Mouse (Mus musculus): ENCODE results near the gene Slc10a7.

DNA sequence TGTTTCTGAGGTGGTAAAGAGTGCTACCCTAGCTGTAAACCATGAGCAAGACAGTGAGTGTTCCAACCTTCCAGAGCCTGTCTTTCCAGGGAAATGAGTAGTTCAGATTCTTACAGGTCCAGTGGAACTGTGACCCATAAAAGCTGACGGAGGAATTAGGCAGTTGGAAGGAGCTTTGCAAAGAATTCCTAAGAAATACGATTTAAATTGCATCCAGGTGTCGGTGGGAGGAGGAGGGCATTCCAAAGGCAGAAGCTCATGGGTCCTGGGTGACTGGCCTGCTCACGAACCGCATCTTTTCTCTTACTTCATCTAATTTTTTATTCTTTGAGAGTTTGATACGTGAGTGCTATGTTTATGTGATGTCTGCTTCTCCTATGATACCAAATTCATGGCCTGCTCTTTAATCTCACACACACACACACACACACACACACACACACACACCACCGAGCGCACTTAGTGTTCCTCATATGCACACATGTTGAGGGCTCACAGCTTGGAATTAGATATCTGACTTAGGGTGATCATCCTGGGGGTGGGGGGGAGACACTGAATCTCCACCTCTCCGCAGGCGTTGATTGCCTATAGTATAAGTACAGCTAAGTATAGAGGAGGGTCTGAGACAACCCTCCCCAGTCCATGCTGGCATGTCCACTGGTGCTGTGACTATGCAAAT is 169.5 kb downstream of the Slc10a7 start:
- no peak for TF ChIP-seq POLR2A (IDR thresholded peaks at IDR 0.05; ENCODE audit: control insufficient read depth in 1 of 2, insufficient read depth in 1 of 2, low read depth in 1 of 2, low read length in 2 of 2, poor library complexity in 1 of 2)
- no peak for TF ChIP-seq ELF1 (IDR thresholded peaks at IDR 0.05; ENCODE audit: low read depth, low read length)
- no peak for TF ChIP-seq CTCF (IDR thresholded peaks at IDR 0.05 in 2 of 3, conservative IDR thresholded peaks at IDR 0.05 in 1 of 3; ENCODE audit: control insufficient read depth in 1 of 3, insufficient read depth in 1 of 3, low read depth in 2 of 3, low read length in 3 of 3, poor library complexity in 1 of 3, severe bottlenecking in 1 of 3)
- no peak for TF ChIP-seq ZC3H11A (IDR thresholded peaks at IDR 0.05; ENCODE audit: low read depth, low read length)
- no peak for TF ChIP-seq RCOR1 (IDR thresholded peaks at IDR 0.05; ENCODE audit: low read depth, low read length)
- TF ChIP-seq ZMIZ1 (IDR thresholded peaks at IDR 0.05; ENCODE audit: low read depth, low read length) = no peak
- no peak for TF ChIP-seq MAZ (IDR thresholded peaks at IDR 0.05; ENCODE audit: low read depth, low read length)

Data from MEL (cell line).